In the genomic region with DNA sequence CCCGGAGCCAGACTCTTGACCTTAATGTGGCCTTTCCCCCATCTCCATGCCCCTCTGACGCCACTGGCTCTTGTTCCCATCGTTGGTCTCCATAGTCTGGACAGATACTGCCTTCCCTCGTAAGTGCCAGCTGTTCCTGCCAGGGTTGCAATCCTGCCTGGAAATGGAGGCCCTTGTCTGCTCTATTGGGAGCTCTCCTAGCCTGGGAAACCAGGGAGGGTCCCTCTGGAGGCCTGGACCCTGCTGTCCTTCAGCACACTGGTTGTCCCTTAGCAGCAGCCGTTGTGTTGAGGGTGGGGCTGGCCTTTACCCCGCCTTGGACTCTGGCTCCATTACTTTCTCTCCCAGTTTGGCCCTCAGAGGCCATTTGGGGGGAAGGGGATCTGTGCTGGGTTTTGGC, we compare ENCODE assay signal across 32 mouse cellular contexts. TPM values are rescaled to one million over a fixed set of nuclear protein-coding genes. Genes with fewer than 3 reads are reported as not detected.
DNase-seq lines count a peak whose midpoint lies in the region; ATAC-seq and TF ChIP-seq lines count a peak whose summit lies in the region.
"Had no signal": no experiment of that assay in that cellular context is flagged by ENCODE, and none has a peak within 500 bp of the region (broad histone marks: within the 10 kb centered on the region; RNA-seq: fewer than 3 reads in every experiment).

No protein-coding gene starts in this region.

- no peak overlapping the region for H3K4me3 ChIP-seq in embryonic facial prominence, embryonic 13.5 days
- H3K4me3 ChIP-seq in embryonic facial prominence, embryonic 10.5 days = no peak overlapping the region
- no peak overlapping the region for H3K4me3 ChIP-seq in intestine, postnatal 0 days (ENCODE audit: low read depth, low read length)
- H3K4me3 ChIP-seq in intestine, embryonic 16.5 days (ENCODE audit: low read length) = no peak overlapping the region
- no peak overlapping the region for H3K4me3 ChIP-seq in lung, adult 2 months (replicated peaks; ENCODE audit: extremely low read depth, low read depth, low read length)
- H3K4me3 ChIP-seq in lung, postnatal 0 days (ENCODE audit: low read depth, low read length) = no peak overlapping the region
- H3K4me3 ChIP-seq: embryonic facial prominence, embryonic 15.5 days; heart, adult 2 months; heart, embryonic 10.5 days; heart, embryonic 13.5 days had no signal

- no peaks in the 10 kb centered on the region for H3K4me1 ChIP-seq in embryonic facial prominence, embryonic 13.5 days
- no peaks in the 10 kb centered on the region for H3K4me1 ChIP-seq in embryonic facial prominence, embryonic 10.5 days
- H3K4me1 ChIP-seq in intestine, postnatal 0 days (replicated peaks; ENCODE audit: control insufficient read depth, insufficient read depth, low read length) = peaks cover 9% of the 10 kb centered on the region; the same call in 1 of the 2 replicates
- H3K4me1 ChIP-seq in intestine, embryonic 16.5 days (ENCODE audit: control insufficient read depth, insufficient read depth, low read length) = peaks cover 7% of the 10 kb centered on the region
- H3K4me1 ChIP-seq in lung, adult 2 months (ENCODE audit: control insufficient read depth, insufficient read depth, low read length) = no peaks in the 10 kb centered on the region
- no peaks in the 10 kb centered on the region for H3K4me1 ChIP-seq in lung, postnatal 0 days (ENCODE audit: insufficient read depth, low read depth, low read length)
- H3K4me1 ChIP-seq: embryonic facial prominence, embryonic 15.5 days; heart, embryonic 10.5 days had no signal

- H3K9me3 ChIP-seq in embryonic facial prominence, embryonic 13.5 days = no peaks in the 10 kb centered on the region
- H3K9me3 ChIP-seq in embryonic facial prominence, embryonic 10.5 days = 0 out of 2 replicates have a peak, but pooled peaks cover 2% of the 10 kb centered on the region
- H3K9me3 ChIP-seq in intestine, postnatal 0 days (ENCODE audit: control insufficient read depth) = no peaks in the 10 kb centered on the region
- no peaks in the 10 kb centered on the region for H3K9me3 ChIP-seq in intestine, embryonic 16.5 days (ENCODE audit: control insufficient read depth, low read length)
- no peaks in the 10 kb centered on the region for H3K9me3 ChIP-seq in lung, postnatal 0 days (ENCODE audit: low read length)
- H3K9me3 ChIP-seq: embryonic facial prominence, embryonic 15.5 days; heart, embryonic 10.5 days; heart, embryonic 13.5 days had no signal

- H3K36me3 ChIP-seq in embryonic facial prominence, embryonic 13.5 days = peaks cover 77% of the 10 kb centered on the region
- H3K36me3 ChIP-seq in embryonic facial prominence, embryonic 10.5 days (replicated peaks) = peaks cover 97% of the 10 kb centered on the region
- H3K36me3 ChIP-seq in intestine, postnatal 0 days (ENCODE audit: control insufficient read depth, insufficient read depth) = peaks cover 74% of the 10 kb centered on the region
- H3K36me3 ChIP-seq in intestine, embryonic 16.5 days (ENCODE audit: control insufficient read depth, insufficient read depth, low read length) = peaks cover 31% of the 10 kb centered on the region
- peaks cover 43% of the 10 kb centered on the region for H3K36me3 ChIP-seq in lung, postnatal 0 days (ENCODE audit: insufficient read depth, low read length)

- no peak overlapping the region for H3K4me2 ChIP-seq in embryonic facial prominence, embryonic 13.5 days
- H3K4me2 ChIP-seq in intestine, postnatal 0 days (replicated peaks; ENCODE audit: low read depth) = no peak overlapping the region
- no peak overlapping the region for H3K4me2 ChIP-seq in intestine, embryonic 16.5 days (ENCODE audit: low read depth, low read length)
- no peak overlapping the region for H3K4me2 ChIP-seq in lung, postnatal 0 days (replicated peaks; ENCODE audit: low read depth, low read length)
- H3K4me2 ChIP-seq: embryonic facial prominence, embryonic 15.5 days; heart, embryonic 13.5 days; hindbrain, embryonic 14.5 days had no signal

- no peak for TF ChIP-seq CTCF in intestine, postnatal 0 days (IDR thresholded peaks at IDR 0.05; ENCODE audit: low read depth)
- TF ChIP-seq CTCF in lung, adult 2 months (IDR thresholded peaks at IDR 0.05; ENCODE audit: insufficient read depth, low read length) = no peak
- no peak for TF ChIP-seq CTCF in lung, postnatal 0 days (IDR thresholded peaks at IDR 0.05)

- WGBS in embryonic facial prominence, embryonic 13.5 days = 78% methylated on average over 6 of the region's 6 CpGs
- WGBS in embryonic facial prominence, embryonic 10.5 days = 87% methylated on average over 6 of the region's 6 CpGs
- whole genome bisulfite sequencing in intestine, postnatal 0 days = 66% methylated on average over 6 of the region's 6 CpGs
- WGBS in intestine, embryonic 16.5 days = 71% methylated on average over 6 of the region's 6 CpGs
- WGBS in lung, adult 2 months = 74% methylated on average over 6 of the region's 6 CpGs
- 74% methylated on average over 6 of the region's 6 CpGs for WGBS in lung, postnatal 0 days

- no peak for TF ChIP-seq POLR2A in lung, adult 2 months (IDR thresholded peaks at IDR 0.05; ENCODE audit: borderline replicate concordance, extremely low read depth, low read depth, low read length)

- H3K27ac ChIP-seq in embryonic facial prominence, embryonic 13.5 days = no peak overlapping the region
- H3K27ac ChIP-seq in embryonic facial prominence, embryonic 10.5 days (replicated peaks) = no peak overlapping the region
- peak overlapping the region; percentile 41 for H3K27ac ChIP-seq in intestine, postnatal 0 days (ENCODE audit: low read depth, low read length)
- no peak overlapping the region for H3K27ac ChIP-seq in intestine, embryonic 16.5 days (ENCODE audit: low read length)
- no peak overlapping the region for H3K27ac ChIP-seq in lung, postnatal 0 days (ENCODE audit: low read length)
- H3K27ac ChIP-seq: embryonic facial prominence, embryonic 15.5 days; heart, adult 2 months; heart, embryonic 10.5 days; heart, embryonic 13.5 days; hindbrain, embryonic 14.5 days; hindbrain, postnatal 0 days had no signal

- TF ChIP-seq EP300 in lung, postnatal 0 days (IDR thresholded peaks at IDR 0.05) = no peak

- no peak for ATAC-seq in embryonic facial prominence, embryonic 13.5 days (ENCODE audit: insufficient number of reproducible peaks, insufficient read depth, low FRiP score, low TSS enrichment, low read depth)
- no peak for ATAC-seq in intestine, postnatal 0 days
- ATAC-seq in intestine, embryonic 16.5 days = no peak
- no peak for ATAC-seq in lung, postnatal 0 days
- ATAC-seq: activated CD4-positive, CD25-positive, alpha-beta regulatory T cell, adult 4 months; forebrain, embryonic 14.5 days; forebrain, postnatal 0 days; hindbrain, postnatal 0 days; inflammation-experienced regulatory T-cells, adult 6 months had no signal

- DNase-seq in cerebellum, adult 11-12 months = peak; percentile 4
- no peak for DNase-seq in cerebellum, adult 18-20 months
- no peak for DNase-seq in embryonic facial prominence, embryonic 10.5 days (ENCODE audit: low spot score)
- DNase-seq in lung, adult 2 months = peak; percentile 1
- DNase-seq in lung, postnatal 0 days (ENCODE audit: low spot score) = no peak
- DNase-seq: adrenal gland, adult 8-10 months; adrenal gland, postnatal 25 days; cerebellum, adult 9-10 months; cerebellum, postnatal 25 days; embryo, embryonic 11 days; forebrain, postnatal 0 days; gastrocnemius, postnatal 10 days; heart, adult 2 months; kidney, adult 11 months had no signal

- no peaks in the 10 kb centered on the region for H3K27me3 ChIP-seq in embryonic facial prominence, embryonic 13.5 days
- no peaks in the 10 kb centered on the region for H3K27me3 ChIP-seq in embryonic facial prominence, embryonic 10.5 days (replicated peaks; ENCODE audit: low read depth, poor library complexity, severe bottlenecking)
- no peaks in the 10 kb centered on the region for H3K27me3 ChIP-seq in intestine, postnatal 0 days (replicated peaks; ENCODE audit: control insufficient read depth, insufficient read depth, low read length)
- H3K27me3 ChIP-seq in intestine, embryonic 16.5 days (replicated peaks; ENCODE audit: control insufficient read depth, insufficient read depth, low read length) = no peaks in the 10 kb centered on the region
- no peaks in the 10 kb centered on the region for H3K27me3 ChIP-seq in lung, postnatal 0 days (replicated peaks; ENCODE audit: insufficient read depth, low read length)
- H3K27me3 ChIP-seq: embryonic facial prominence, embryonic 15.5 days; heart, embryonic 13.5 days had no signal

- H3K9ac ChIP-seq in embryonic facial prominence, embryonic 13.5 days = 0 out of 2 replicates have a peak overlapping the region, but pooled peaks have one; percentile 21
- no peak overlapping the region for H3K9ac ChIP-seq in intestine, postnatal 0 days (ENCODE audit: low read depth, low read length)
- no peak overlapping the region for H3K9ac ChIP-seq in intestine, embryonic 16.5 days (ENCODE audit: low read depth, low read length)
- H3K9ac ChIP-seq in lung, postnatal 0 days (replicated peaks; ENCODE audit: low read depth) = no peak overlapping the region
- H3K9ac ChIP-seq: embryonic facial prominence, embryonic 15.5 days; forebrain, postnatal 0 days; heart, embryonic 13.5 days; hindbrain, embryonic 14.5 days had no signal

RNA-seq across cellular contexts. Expression of a gene that starts 12.3 kb away (rescaled TPM):
- 63.8 and 70.5 TPM in 2 replicates for polyA plus RNA-seq in embryonic facial prominence, embryonic 13.5 days (2015; fragmentation: Nextera tagmentation; extraction: Ambion mirVana)
- 56.7 and 58.8 TPM in 2 replicates for polyA plus RNA-seq in embryonic facial prominence, embryonic 10.5 days (2016; fragmentation: Nextera tagmentation; extraction: Ambion mirVana)
- polyA plus RNA-seq in intestine, postnatal 0 days (2015; fragmentation: Nextera tagmentation; extraction: Ambion mirVana) = 98.0 and 106 TPM in 2 replicates
- 75.0 and 87.4 TPM in 2 replicates for polyA plus RNA-seq in intestine, embryonic 16.5 days (2015; fragmentation: Nextera tagmentation; extraction: Ambion mirVana)
- polyA plus RNA-seq in lung, adult 2 months (2012; rRNA removed) = 151 and 160 TPM in 2 replicates
- polyA plus RNA-seq in lung, postnatal 0 days (2015; fragmentation: Nextera tagmentation; extraction: Ambion mirVana) = 40.7 and 41.6 TPM in 2 replicates

RNA-seq across cellular contexts. Expression of a gene that starts 24.4 kb away (rescaled TPM):
- polyA plus RNA-seq in embryonic facial prominence, embryonic 13.5 days (2015; fragmentation: Nextera tagmentation; extraction: Ambion mirVana) = not detected in 2 replicates
- not detected in 2 replicates for polyA plus RNA-seq in embryonic facial prominence, embryonic 10.5 days (2016; fragmentation: Nextera tagmentation; extraction: Ambion mirVana)
- not detected in 2 replicates for polyA plus RNA-seq in intestine, postnatal 0 days (2015; fragmentation: Nextera tagmentation; extraction: Ambion mirVana)
- not detected in 2 replicates for polyA plus RNA-seq in intestine, embryonic 16.5 days (2015; fragmentation: Nextera tagmentation; extraction: Ambion mirVana)
- not detected in 2 replicates for polyA plus RNA-seq in lung, adult 2 months (2012; rRNA removed)
- not detected in 2 replicates for polyA plus RNA-seq in lung, postnatal 0 days (2015; fragmentation: Nextera tagmentation; extraction: Ambion mirVana)
- polyA plus RNA-seq: activated CD4-positive, CD25-positive, alpha-beta regulatory T cell, adult 4 months; brain, embryonic 14.5 days; cortical plate, adult 2 months; embryonic facial prominence, embryonic 11.5 days; embryonic facial prominence, embryonic 15.5 days; forebrain, embryonic 11.5 days; forebrain, embryonic 14.5 days; forebrain, postnatal 0 days; frontal cortex, adult 2 months; heart, adult 2 months; heart, embryonic 10.5 days; heart, embryonic 16.5 days; hindbrain, embryonic 11.5 days; hindbrain, embryonic 14.5 days; hindbrain, postnatal 0 days; inflammation-experienced regulatory T-cells, adult 6 months had no signal

RNA-seq across cellular contexts. Expression of a gene that starts 30.4 kb away (rescaled TPM):
- polyA plus RNA-seq in embryonic facial prominence, embryonic 13.5 days (2015; fragmentation: Nextera tagmentation; extraction: Ambion mirVana) = 137 and 155 TPM in 2 replicates
- 182 and 189 TPM in 2 replicates for polyA plus RNA-seq in embryonic facial prominence, embryonic 10.5 days (2016; fragmentation: Nextera tagmentation; extraction: Ambion mirVana)
- polyA plus RNA-seq in intestine, postnatal 0 days (2015; fragmentation: Nextera tagmentation; extraction: Ambion mirVana) = 48.3 and 51.4 TPM in 2 replicates
- 107 and 112 TPM in 2 replicates for polyA plus RNA-seq in intestine, embryonic 16.5 days (2015; fragmentation: Nextera tagmentation; extraction: Ambion mirVana)
- polyA plus RNA-seq in lung, adult 2 months (2012; rRNA removed) = 145 and 189 TPM in 2 replicates
- 42.0 and 46.1 TPM in 2 replicates for polyA plus RNA-seq in lung, postnatal 0 days (2015; fragmentation: Nextera tagmentation; extraction: Ambion mirVana)

RNA-seq across cellular contexts. Expression of a gene that starts 33.4 kb away (rescaled TPM):
- polyA plus RNA-seq in embryonic facial prominence, embryonic 13.5 days (2015; fragmentation: Nextera tagmentation; extraction: Ambion mirVana) = 0.35 and 0.80 TPM in 2 replicates
- 0.20 TPM in 2 replicates for polyA plus RNA-seq in embryonic facial prominence, embryonic 10.5 days (2016; fragmentation: Nextera tagmentation; extraction: Ambion mirVana)
- 1.6 and 2.3 TPM in 2 replicates for polyA plus RNA-seq in intestine, postnatal 0 days (2015; fragmentation: Nextera tagmentation; extraction: Ambion mirVana)
- polyA plus RNA-seq in intestine, embryonic 16.5 days (2015; fragmentation: Nextera tagmentation; extraction: Ambion mirVana) = 0.67 and 0.80 TPM in 2 replicates
- polyA plus RNA-seq in lung, adult 2 months (2012; rRNA removed) = 0.24 TPM in 1 of 2 replicates, not detected in the other
- polyA plus RNA-seq in lung, postnatal 0 days (2015; fragmentation: Nextera tagmentation; extraction: Ambion mirVana) = 0.52 and 0.88 TPM in 2 replicates

RNA-seq across cellular contexts. Expression of a gene that starts 41.0 kb away (rescaled TPM):
- 44.7 and 45.9 TPM in 2 replicates for polyA plus RNA-seq in embryonic facial prominence, embryonic 13.5 days (2015; fragmentation: Nextera tagmentation; extraction: Ambion mirVana)
- 29.8 and 33.9 TPM in 2 replicates for polyA plus RNA-seq in embryonic facial prominence, embryonic 10.5 days (2016; fragmentation: Nextera tagmentation; extraction: Ambion mirVana)
- polyA plus RNA-seq in intestine, postnatal 0 days (2015; fragmentation: Nextera tagmentation; extraction: Ambion mirVana) = 15.8 and 16.9 TPM in 2 replicates
- polyA plus RNA-seq in intestine, embryonic 16.5 days (2015; fragmentation: Nextera tagmentation; extraction: Ambion mirVana) = 18.2 and 20.2 TPM in 2 replicates
- 36.0 and 37.9 TPM in 2 replicates for polyA plus RNA-seq in lung, adult 2 months (2012; rRNA removed)
- 25.7 and 30.4 TPM in 2 replicates for polyA plus RNA-seq in lung, postnatal 0 days (2015; fragmentation: Nextera tagmentation; extraction: Ambion mirVana)

Comparison
In these comparisons a context has a peak if more than half of its experiments do, and no peak if none do; other contexts are left out.
1. DNase-seq: peak in cerebellum, adult 11-12 months (single experiment) and lung, adult 2 months (single experiment); none in cerebellum, adult 18-20 months (0 of 2), embryonic facial prominence, embryonic 10.5 days (single experiment) and lung, postnatal 0 days (single experiment).